Mouse (Mus musculus) brain, embryonic 14.5 days (tissue): ENCODE results near the gene Keg1.
"Not testable (repeated sequence)": the region's sequence is repeated elsewhere in the genome, so short reads cannot be mapped to it uniquely, and the experiment has no call there.

Source experiments
- CTCF ChIP-seq: fragments of 200-500 bp; IDR thresholded peaks from 2 replicates; pipeline ENCODE4 v1.5.1; 2012; ENCODE audit warnings: inconsistent platforms, mild to moderate bottlenecking, moderate library complexity, borderline replicate concordance; ENCODE audit not compliant: insufficient read depth, insufficient read length; ENCODE audit errors: extremely low read depth
- POLR2A ChIP-seq: fragments of 200-500 bp; IDR thresholded peaks from 2 replicates; pipeline ENCODE4 v1.6.1; 2012; ENCODE audit warnings: mild to moderate bottlenecking, inconsistent platforms, borderline replicate concordance; ENCODE audit not compliant: poor library complexity, insufficient read depth, insufficient read length, severe bottlenecking; ENCODE audit errors: extremely low read depth

DNA sequence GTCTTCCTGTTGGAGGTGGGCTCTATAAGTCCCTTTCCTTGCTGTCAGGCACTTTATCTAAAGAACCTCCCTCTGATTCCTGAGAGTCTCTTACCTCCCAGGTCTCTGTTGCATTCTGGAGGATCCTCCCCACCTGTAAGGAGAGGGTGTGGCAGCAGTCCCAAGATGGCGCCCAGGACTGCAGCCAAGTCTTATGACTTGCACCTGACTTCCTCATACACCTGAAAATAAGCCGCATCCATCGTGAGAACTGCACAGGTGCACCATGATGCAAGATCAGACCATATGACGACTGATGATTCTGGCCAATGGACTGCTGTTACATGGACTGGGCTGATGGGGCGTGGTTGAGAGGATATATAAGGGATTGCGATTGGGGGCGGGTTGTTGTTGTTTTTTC lies 26.0 kb downstream of the Keg1 start:
- not testable (repeated sequence) for TF ChIP-seq POLR2A, CTCF
